Mouse (Mus musculus) ES-Bruce4 (cell line): ENCODE measurements around the gene Phlpp1.

Source experiments
- CTCF ChIP-seq: IDR thresholded peaks from one replicate; pipeline ENCODE4 v1.8.1; 2011; ENCODE audit warnings: low read depth, low read length
- POLR2A ChIP-seq: IDR thresholded peaks from one replicate; pipeline ENCODE4 v1.8.1; 2011; ENCODE audit warnings: low read length; ENCODE audit not compliant: insufficient read depth

DNA sequence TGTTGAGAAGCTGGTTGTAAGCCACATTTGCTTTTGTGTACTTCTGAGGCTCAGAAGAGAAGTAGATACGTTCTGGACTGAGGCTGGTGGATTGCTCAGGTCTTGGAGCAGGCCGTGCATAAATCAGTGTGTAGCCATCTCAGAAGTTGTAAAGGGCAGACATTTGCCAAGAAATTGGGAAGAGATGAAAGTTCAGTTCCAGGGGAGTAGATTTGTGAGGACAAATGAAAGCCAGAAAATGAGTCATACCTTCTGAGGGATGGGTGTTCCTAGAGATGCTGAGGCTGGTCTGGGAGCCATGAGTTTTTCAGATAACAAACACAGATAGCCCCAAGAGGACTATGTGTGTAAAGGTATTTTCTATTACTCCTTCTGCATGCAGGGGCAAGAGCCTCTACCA, 155.1 kb downstream of the Phlpp1 start:
- TF ChIP-seq POLR2A (no peak), CTCF (no peak)
